Mouse (Mus musculus) brain, adult 2 months (tissue): ENCODE results near the gene Abhd16b.
A peak's percentile ranks its signal among the peaks of the same experiment; 100 is the strongest.

ENCODE experiments used
- DNase-seq: peaks from one replicate; pipeline ENCODE4 v3.0.0; 2011; ENCODE audit warnings: low read depth, low spot score

Gene Abhd16b

DNA sequence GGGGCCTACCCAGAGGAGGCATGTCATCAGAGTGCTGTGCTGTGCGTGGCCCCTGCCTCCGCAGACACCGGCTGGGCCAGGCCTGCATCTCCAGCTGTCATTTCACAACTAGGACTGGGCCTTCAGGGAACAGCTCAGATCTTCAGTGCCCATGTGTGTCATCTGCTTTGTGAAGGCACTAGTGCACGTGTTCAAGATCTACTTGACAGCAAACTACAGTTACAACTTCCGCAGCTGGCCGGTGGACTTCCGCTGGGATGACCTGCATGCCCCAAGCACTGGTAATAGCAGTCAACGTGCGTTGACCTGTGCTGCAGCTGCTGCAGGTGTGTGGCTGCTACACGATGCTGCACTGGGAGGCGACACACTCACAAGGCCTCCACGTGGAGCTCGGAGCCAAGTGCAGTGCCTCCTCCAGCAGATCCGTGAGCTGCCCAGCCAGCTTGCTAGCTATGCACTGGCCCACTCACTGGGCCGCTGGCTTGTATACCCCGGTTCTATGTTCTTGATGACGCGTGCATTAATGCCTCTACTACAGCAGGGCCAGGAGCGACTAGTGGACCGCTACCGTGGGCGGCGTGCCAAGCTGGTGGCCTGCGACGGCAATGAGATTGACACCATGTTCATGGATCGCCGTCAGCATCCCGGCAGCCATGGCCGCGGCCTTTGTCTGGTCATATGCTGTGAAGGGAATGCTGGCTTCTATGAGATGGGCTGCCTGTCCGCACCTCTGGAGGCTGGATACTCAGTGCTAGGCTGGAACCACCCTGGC, at the start of gene Abhd16b:
Gene Abhd16b, plus strand, starts transcription at position 51 of the 772 bp plus-strand sequence.
- DNase-seq, result no peak

GRCm38 (mm10) chr2:181452181-181452580, 40.8 kb upstream of the Abhd16b start:
- DNase-seq, result peak; percentile 80

- DNase-seq, result no peak
These were observed 39.7 kb upstream of the Abhd16b start for GRCm38 (mm10) chr2:181453274-181453673.

DNA sequence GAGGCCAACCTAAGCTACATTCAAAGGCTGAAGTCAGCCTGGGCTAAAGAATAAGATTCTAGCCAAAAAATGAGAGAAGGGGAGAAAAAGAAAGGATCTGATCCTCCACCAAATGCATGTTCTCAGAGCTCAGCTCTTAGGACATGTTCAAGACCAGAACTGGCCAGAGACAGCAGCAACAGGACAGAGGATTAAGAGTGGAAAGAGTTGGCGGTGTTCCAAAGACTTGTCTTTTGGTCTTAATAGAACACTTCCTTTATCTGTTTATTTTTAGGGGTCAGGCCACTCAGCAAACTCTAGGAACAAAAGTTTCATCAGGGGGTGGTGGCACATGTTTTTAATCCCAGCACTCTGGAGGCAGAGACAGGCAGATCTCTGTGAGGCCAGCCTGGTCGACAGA, 37.1 kb upstream of the Abhd16b start:
- DNase-seq, result no peak

GRCm38 (mm10) chr2:181457831-181458230, 35.2 kb upstream of the Abhd16b start:
- peak; percentile 76 for DNase-seq

- no peak for DNase-seq
These were observed 34.4 kb upstream of the Abhd16b start for GRCm38 (mm10) chr2:181458411-181459152.

GRCm38 (mm10) chr2:181459153-181459672, 33.8 kb upstream of the Abhd16b start, which contains the start of gene Zbtb46:
Gene Zbtb46 (minus strand): TSS chr2:181459426.
- DNase-seq, result peak; percentile 83

- DNase-seq, result peak; percentile 69
These were observed 33.1 kb upstream of the Abhd16b start for GRCm38 (mm10) chr2:181459673-181460621.

DNA sequence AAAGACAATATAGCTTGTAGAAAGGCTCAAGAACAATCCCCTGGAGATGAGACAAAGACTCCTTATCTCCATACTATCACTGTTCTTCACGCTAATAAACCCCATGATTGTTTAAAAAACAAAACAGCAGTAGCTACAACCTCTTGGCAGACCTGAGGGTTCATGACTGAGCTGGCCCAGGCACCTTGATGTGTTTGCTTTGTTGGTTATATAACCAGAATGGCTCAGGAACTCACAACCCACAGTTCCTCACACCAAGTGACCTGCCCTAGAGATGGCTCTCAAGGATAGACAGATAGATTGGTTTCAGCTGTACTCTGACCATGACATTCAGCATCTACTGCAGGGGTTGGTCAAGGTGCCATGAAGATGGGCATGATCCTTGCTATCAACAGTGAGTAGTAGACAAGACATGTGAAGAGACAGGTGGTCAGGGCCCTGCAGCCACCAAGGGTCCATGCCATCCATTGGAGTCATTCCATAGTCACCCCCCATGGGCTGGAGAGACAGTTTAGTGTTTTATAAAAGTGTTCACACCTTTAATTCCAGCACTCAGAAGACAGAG, 31.4 kb upstream of the Abhd16b start:
- peak; percentile 38 for DNase-seq

DNA sequence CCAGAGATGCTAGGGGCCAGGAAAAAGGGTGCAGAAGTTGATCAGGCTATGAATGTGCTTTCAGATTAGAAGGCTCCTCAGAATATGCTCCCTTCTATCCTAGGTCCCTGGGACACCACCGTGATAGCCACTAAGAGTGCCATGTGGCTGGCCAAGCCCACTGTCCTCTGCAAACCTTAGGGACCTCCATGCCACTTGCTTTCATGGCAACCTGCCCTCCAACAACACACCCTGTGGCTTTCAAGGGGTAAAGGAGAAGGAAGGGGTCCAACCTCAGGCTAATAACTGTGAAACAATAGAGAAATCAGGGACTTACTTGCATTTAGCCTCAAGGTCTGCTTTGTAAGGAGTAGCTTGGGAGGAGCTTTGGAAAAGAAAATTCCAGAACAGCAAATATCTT, 30.4 kb upstream of the Abhd16b start:
- no peak for DNase-seq

GRCm38 (mm10) chr2:181463008-181463738, 29.8 kb upstream of the Abhd16b start:
- DNase-seq, result peak; percentile 97

GRCm38 (mm10) chr2:181465423-181465822, 27.6 kb upstream of the Abhd16b start:
- DNase-seq, result no peak

GRCm38 (mm10) chr2:181470285-181470684, 22.7 kb upstream of the Abhd16b start:
- DNase-seq, result no peak

DNA sequence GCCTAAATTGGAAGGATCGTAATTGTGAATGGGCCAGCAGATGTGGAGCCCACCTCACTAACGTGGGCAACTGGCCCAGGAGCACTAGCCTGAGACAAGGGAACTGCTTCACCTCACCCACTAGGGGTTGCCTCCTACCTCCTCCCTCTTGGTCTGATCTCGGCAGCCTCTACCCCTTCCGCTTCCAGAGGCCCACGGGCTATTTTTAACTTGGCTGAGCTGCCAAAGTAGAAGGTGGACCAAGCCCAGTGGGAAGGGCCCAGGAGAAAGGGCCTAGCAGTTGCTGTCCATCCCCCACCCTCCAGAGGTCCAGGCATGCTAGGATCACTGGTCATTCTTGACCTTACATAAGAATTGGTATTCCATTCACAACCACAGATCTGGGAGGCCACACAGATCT, 21.8 kb upstream of the Abhd16b start:
- DNase-seq, result peak; percentile 44

GRCm38 (mm10) chr2:181472256-181472827, 20.7 kb upstream of the Abhd16b start:
- peak; percentile 62 for DNase-seq

- no peak for DNase-seq
These were observed 9.9 kb upstream of the Abhd16b start for GRCm38 (mm10) chr2:181483120-181483519.

- peak; percentile 65 for DNase-seq
These were observed 9.3 kb upstream of the Abhd16b start for GRCm38 (mm10) chr2:181483562-181484318.

GRCm38 (mm10) chr2:181484456-181485233, 8.4 kb upstream of the Abhd16b start:
- no peak for DNase-seq
